17 mouse cellular contexts compared by ENCODE assay signal in genomic region chr17:7025257-7025656, GRCm38 (mm10). TPM values are rescaled to one million over a fixed set of nuclear protein-coding genes. Genes with fewer than 3 reads are reported as not detected.
DNase-seq lines count a peak whose midpoint lies in the region; ATAC-seq and TF ChIP-seq lines count a peak whose summit lies in the region.
"Not testable (repeated sequence)": the region's sequence is repeated elsewhere in the genome, so short reads cannot be mapped to it uniquely, and the experiment has no call there.
"Had no signal": no experiment of that assay in that cellular context is flagged by ENCODE, and none has a peak within 500 bp of the region (broad histone marks: within the 10 kb centered on the region; RNA-seq: fewer than 3 reads in every experiment).

Gene Gm1604a (plus strand): TSS chr17:7025568.

- H3K36me3 ChIP-seq in embryonic facial prominence, embryonic 15.5 days; hindbrain, embryonic 15.5 days; midbrain, embryonic 12.5 days; neural tube, embryonic 14.5 days (ENCODE audit: control insufficient read depth, insufficient read depth, low read length): not testable (repeated sequence)

- not testable (repeated sequence) for H3K4me2 ChIP-seq in embryonic facial prominence, embryonic 15.5 days (replicated peaks); neural tube, embryonic 14.5 days (ENCODE audit: low read depth, low read length)
- peak within 1 kb of the TSS; percentile 32; the same call in 1 of the 2 replicates for H3K4me2 ChIP-seq in hindbrain, embryonic 15.5 days
- H3K4me2 ChIP-seq in midbrain, embryonic 12.5 days (replicated peaks) = 0 out of 2 replicates have a peak within 1 kb of the TSS, but pooled peaks have one; percentile 22

- not testable (repeated sequence) for TF ChIP-seq CTCF in layer of hippocampus, adult 2 months (conservative IDR thresholded peaks at IDR 0.05)

- not testable (repeated sequence) for H3K9ac ChIP-seq in embryonic facial prominence, embryonic 15.5 days; hindbrain, embryonic 15.5 days; midbrain, embryonic 12.5 days (replicated peaks); neural tube, embryonic 14.5 days (replicated peaks; ENCODE audit: low read depth, low read length)

- not testable (repeated sequence) for H3K27me3 ChIP-seq in embryonic facial prominence, embryonic 15.5 days; hindbrain, embryonic 15.5 days; midbrain, embryonic 12.5 days; neural tube, embryonic 14.5 days (ENCODE audit: control insufficient read depth, insufficient read depth, low read length)

- ATAC-seq in embryonic facial prominence, embryonic 15.5 days (ENCODE audit: insufficient number of reproducible peaks, low FRiP score, low TSS enrichment, low read depth) = peak; percentile 47; the same call in 1 of the 2 replicates
- peak; percentile 88 for ATAC-seq in hindbrain, embryonic 15.5 days (ENCODE audit: low FRiP score, low read depth)
- peak; percentile 78; the same call in 1 of the 2 replicates for ATAC-seq in midbrain, embryonic 12.5 days (ENCODE audit: low FRiP score, low read depth)
- ATAC-seq in neural tube, embryonic 14.5 days (ENCODE audit: low read depth) = peak; percentile 88; the same call in 1 of the 2 replicates

- not testable (repeated sequence) for H3K27ac ChIP-seq in embryonic facial prominence, embryonic 15.5 days (replicated peaks); hindbrain, embryonic 15.5 days (replicated peaks); layer of hippocampus, adult 2 months; midbrain, embryonic 12.5 days (replicated peaks); neural tube, embryonic 14.5 days (ENCODE audit: low read depth, low read length)

- DNase-seq in frontal cortex, postnatal 10 days (ENCODE audit: low spot score in 2 of 2) = peak; percentile 30 to 32
- DNase-seq in layer of hippocampus, adult 2 months (ENCODE audit: low spot score in 2 of 2) = peak; percentile 35 to 42
- DNase-seq in left cerebral cortex, adult 9 months (ENCODE audit: low spot score in 2 of 2) = peak; percentile 36 to 45

- WGBS in embryonic facial prominence, embryonic 15.5 days = 9% methylated on average over 6 of the region's 14 CpGs
- 4% methylated on average over 5 of the region's 14 CpGs for WGBS in hindbrain, embryonic 15.5 days
- WGBS in midbrain, embryonic 12.5 days = 10% methylated on average over 5 of the region's 14 CpGs
- 9% methylated on average over 6 of the region's 14 CpGs for WGBS in neural tube, embryonic 14.5 days

- H3K4me3 ChIP-seq in embryonic facial prominence, embryonic 15.5 days (replicated peaks); hindbrain, embryonic 15.5 days; midbrain, embryonic 12.5 days; neural tube, embryonic 14.5 days (ENCODE audit: low read depth, low read length): not testable (repeated sequence)
- peak within 1 kb of the TSS; percentile 33; the same call in 1 of the 2 replicates for H3K4me3 ChIP-seq in layer of hippocampus, adult 2 months

- H3K4me1 ChIP-seq in embryonic facial prominence, embryonic 15.5 days; hindbrain, embryonic 15.5 days (replicated peaks); midbrain, embryonic 12.5 days; neural tube, embryonic 14.5 days (ENCODE audit: control insufficient read depth, insufficient read depth, low read length): not testable (repeated sequence)

- not testable (repeated sequence) for H3K9me3 ChIP-seq in embryonic facial prominence, embryonic 15.5 days (replicated peaks); hindbrain, embryonic 15.5 days; midbrain, embryonic 12.5 days; neural tube, embryonic 14.5 days (ENCODE audit: control insufficient read depth, low read length)

RNA-seq across cellular contexts. Expression of gene Gm1604a, which starts in this region (rescaled TPM):
- not detected in 2 replicates for polyA plus RNA-seq in embryonic facial prominence, embryonic 15.5 days (2015; fragmentation: Nextera tagmentation; extraction: Ambion mirVana)
- polyA plus RNA-seq in hindbrain, embryonic 15.5 days (2015; fragmentation: Nextera tagmentation; extraction: Ambion mirVana) = 0.30 TPM in 1 of 2 replicates, not detected in the other
- total RNA-seq in layer of hippocampus, adult 2 months (2021) = 1 to 10 TPM; 1.1 to 1.8 TPM
- not detected in 2 replicates for polyA plus RNA-seq in midbrain, embryonic 12.5 days (2016; fragmentation: Nextera tagmentation; extraction: Ambion mirVana)
- not detected in 2 replicates for polyA plus RNA-seq in neural tube, embryonic 14.5 days (2014; fragmentation: Nextera tagmentation; extraction: Ambion mirVana)
- total RNA-seq: adrenal gland, adult 2 months; gastrocnemius, adult 18-20 months; heart, adult 18-20 months; liver, adult 2 months; MEL had no signal
- polyA plus RNA-seq: CD4-positive, CD25-positive, alpha-beta regulatory T cell, adult 4 months; heart, embryonic 15.5 days; hindbrain, embryonic 10.5 days; large intestine, adult 2 months; liver, adult 2 months; lung, adult 2 months had no signal

Comparison
In these comparisons a context has a peak if more than half of its experiments do, and no peak if none do; other contexts are left out.
1. Peak in ATAC-seq in embryonic facial prominence, embryonic 15.5 days; RNA of the gene not detected or under 1 TPM.
2. Peak in ATAC-seq and H3K4me2 ChIP-seq in hindbrain, embryonic 15.5 days; RNA of the gene not detected or under 1 TPM.
3. Peak in ATAC-seq and H3K4me2 ChIP-seq in midbrain, embryonic 12.5 days; RNA of the gene not detected or under 1 TPM.
4. Peak in ATAC-seq in neural tube, embryonic 14.5 days; RNA of the gene not detected or under 1 TPM.